Mouse (Mus musculus) olfactory bulb, adult 2 months (tissue): ENCODE results near the gene Mlph.

Experiments
- CTCF ChIP-seq: fragments of 200-500 bp; IDR thresholded peaks from 2 replicates; pipeline ENCODE4 v1.5.1; 2012; ENCODE audit warnings: low read depth, mild to moderate bottlenecking, low read length, moderate library complexity; ENCODE audit not compliant: insufficient read depth
- POLR2A ChIP-seq: fragments of 200-500 bp; IDR thresholded peaks from 2 replicates; pipeline ENCODE4 v1.6.1; 2012; ENCODE audit warnings: mild to moderate bottlenecking, low read depth, low read length, moderate library complexity; ENCODE audit not compliant: insufficient read depth

DNA sequence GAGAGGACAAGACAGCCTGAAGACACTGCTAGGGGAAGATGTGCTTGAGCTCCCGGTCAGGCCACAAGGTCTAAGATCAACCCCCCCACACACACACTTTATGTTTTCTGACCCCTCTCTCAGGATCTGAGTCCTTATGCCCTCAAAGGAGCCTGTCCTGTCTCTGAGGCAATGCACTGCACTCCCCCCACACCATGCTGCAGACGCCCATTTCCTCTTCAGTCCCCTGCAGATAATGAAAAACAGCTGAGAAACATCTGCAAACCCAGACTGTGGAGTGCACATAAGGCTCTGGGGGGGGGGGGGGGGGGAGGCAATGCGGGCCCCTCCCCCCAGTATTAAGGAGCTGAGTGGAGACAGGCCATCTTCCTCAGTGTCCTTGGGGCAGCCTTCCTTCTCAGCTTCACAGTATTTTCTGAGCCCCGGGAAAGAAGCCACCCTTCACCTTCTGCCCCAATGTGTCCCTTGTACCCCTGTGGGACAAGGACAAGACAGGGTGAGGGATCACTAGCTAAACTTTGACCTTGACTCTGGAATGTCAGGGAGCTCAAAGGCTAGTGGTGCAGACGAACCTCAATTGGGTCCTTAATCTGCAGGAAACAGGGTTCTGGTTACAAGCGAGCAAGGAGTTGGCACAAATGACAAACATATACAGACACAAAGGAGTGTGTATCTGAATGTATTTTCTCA lies 29.0 kb upstream of the Mlph start:
- TF ChIP-seq CTCF (no peak), POLR2A (no peak)
